Mouse (Mus musculus): Measurements from ENCODE around the gene Foxk1.

GRCm38 (mm10) chr5:142477866-142478615 lies 76.7 kb downstream of the Foxk1 start:
- TF ChIP-seq POLR2A (IDR thresholded peaks at IDR 0.05; ENCODE audit: extremely low read depth, insufficient read depth, low read length) (no peak), CTCF (IDR thresholded peaks at IDR 0.05; ENCODE audit: low read depth, low read length) (no peak)

All from liver, adult 2 months (tissue).